Mouse (Mus musculus) c-Kit-negative CD71-positive TER-119-positive erythroid progenitor cells, embryonic 14.5 days (primary cell): ENCODE results near the gene Mfsd4a.

Experiments
- DNase-seq: peaks from one replicate; pipeline ENCODE4 v3.0.0-alpha.2; 2013; ENCODE audit warnings: low read depth, low spot score

The Mfsd4a gene

DNA sequence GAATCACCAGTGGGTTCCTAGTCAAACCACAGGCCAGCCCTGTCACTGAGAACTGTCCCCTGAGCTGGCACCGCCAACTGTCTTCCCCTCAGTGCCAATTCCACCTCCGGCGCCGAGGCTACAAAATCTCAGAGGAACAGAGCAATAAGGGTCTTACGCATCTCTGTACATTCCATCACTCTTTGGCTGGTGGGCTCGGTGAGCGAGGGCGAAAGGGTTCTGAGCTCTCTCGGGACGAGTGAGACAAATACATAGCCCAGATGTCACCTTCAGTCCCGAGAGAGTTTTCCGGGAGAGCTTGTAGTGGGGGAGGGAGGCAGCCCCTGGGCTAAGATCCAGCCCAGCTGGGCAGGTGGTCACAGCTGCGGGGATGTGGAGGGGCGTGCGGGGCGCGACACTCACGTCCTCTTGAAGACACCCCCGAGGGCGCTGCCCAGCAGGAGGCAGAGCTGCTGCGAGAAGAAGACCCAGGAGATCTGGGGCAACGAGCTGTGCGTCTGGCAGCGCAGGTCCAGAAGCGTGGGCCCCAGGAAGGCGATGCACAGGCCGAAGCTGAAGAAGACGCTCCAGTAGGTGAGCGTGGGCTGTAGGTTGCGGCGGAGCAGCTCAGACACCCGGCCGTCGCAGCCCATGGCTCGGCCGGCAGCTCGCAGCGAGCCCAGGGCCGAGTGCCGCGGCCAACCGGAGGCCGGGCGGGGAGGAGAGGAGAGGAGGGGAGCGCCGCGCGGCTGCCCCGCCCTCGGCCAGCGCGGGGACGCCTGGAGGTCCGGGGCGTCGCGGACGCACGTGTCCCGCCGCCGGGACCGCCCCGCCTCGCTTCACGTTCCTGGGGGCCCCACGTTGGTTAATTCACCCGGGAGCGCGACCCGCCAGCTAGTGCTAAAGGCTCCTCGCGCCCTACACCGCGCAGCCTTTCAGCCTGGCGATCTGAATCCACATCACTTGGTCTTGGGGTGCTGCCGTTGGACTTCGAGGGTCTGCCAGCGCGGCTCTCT, at the start of gene Mfsd4a:
TSS of gene Mfsd4a (minus strand) at position 802 of the 995 bp plus-strand sequence.
- DNase-seq: no peak

DNA sequence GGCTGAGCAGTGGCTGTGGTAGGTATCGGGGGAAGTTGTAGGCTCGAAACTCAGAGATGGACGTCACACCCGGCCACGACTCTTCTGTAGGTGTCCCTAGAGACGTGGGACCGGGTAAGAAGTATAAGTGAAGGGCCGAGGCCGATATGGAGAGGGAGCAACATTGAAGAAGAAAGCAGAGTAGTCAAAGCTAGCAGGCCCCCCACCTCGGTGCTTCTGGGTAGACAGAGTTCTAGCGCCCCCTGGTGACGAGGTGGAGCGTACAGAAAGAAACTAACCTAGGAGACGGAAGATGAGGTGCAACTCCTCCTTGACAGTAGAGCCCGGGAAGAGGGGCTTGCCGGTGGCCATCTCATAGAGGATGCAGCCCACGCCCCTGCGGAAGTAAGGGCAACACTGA, 48.7 kb upstream of the Mfsd4a start:
- peak; percentile 42 for DNase-seq

DNA sequence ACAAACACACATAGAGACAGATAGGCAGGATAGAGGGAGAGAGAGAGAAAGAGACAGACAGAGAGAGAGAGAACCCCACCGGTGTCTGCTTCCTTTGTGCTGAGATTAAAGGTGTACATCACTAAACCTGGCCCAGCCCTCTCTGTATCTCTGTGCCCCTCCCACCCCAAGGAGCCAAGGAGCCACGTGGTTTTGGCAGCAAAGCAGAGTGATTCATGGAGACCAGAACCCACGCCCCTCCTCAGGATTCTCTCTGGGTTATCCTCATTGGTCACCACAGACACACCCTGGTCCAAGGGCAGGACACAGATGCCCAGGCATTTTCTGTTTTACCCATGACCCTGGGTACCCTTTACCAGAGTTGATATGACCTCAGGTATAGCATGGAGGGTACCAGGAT, 45.2 kb upstream of the Mfsd4a start:
- no peak for DNase-seq

DNA sequence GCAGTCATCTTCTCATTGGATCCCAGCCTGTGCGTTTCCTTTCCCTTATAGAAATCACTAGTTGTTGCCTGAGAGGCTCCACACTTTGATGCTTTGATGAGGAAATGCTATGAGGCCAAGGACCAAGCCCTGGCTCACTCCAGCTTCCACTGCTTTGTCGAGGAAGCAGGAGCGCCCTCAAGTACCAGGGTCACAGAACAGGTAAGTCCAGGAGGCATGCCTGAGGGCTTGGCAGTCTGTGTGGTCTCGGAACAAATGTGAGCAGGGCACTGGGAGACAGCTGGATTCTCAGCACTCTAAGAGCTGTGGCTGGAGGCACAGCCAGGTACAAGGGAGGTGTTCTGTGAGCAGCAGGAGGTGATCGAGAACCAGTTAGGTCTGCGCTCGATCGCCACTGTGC, 44.6 kb upstream of the Mfsd4a start:
- no peak for DNase-seq

DNA sequence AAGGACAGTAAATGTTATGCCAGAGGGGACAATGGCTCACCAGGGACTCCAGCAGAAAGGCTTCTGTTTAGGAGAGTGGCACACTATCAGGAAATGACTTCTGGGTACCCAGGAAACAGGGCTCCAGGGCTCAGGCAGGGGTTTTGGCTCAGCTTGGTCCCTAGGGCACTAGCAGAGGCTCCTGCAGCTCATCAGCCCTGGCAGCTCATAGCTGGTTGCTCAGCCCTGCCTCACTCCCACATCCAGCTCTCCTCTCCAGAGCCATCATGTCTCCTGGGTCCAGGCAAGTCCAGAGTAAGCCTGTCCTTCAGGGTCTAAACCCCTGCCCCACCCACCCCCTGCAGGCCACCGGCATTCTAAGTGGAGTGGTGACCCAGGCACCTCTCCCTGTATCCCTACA, 43.5 kb upstream of the Mfsd4a start:
- DNase-seq: no peak

DNA sequence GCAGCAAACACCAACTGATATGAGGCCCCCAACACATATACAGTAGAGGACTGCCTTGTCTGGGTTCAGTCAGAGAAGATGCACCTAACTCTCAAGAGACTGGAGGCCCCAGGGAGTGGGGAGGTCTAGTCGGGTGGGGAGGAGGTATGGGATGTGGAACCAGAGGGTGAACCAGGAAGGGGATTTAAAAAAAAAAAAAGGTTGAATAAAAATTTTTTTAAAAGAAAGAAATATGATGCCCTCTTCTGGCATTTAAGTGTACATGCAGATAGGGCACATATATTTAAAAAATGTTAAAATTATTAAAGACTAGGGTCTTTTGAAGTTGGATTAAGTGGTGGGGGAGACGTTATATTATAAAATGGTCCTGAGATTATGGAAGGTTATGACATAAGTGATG, 41.5 kb upstream of the Mfsd4a start:
- no peak for DNase-seq

DNA sequence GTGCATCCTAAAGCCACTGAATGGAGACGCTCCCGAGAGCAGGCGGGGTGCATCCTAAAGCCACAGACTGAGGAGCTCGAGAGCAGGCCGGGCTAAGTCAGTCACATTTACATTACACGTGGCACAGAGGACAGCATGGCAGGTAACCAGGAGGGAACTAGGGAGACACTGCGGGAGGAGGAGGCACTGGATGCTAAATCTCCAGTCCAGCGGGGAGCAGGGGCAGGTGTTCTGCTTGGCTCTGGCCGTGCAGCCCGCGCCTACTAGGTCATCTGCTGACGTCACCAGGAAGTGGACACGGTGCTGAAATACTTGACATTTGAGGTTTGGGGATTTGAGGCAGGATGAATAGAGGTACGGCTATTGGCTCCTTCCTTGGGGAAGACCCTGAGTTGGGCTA, 36.5 kb upstream of the Mfsd4a start:
- DNase-seq: no peak

DNA sequence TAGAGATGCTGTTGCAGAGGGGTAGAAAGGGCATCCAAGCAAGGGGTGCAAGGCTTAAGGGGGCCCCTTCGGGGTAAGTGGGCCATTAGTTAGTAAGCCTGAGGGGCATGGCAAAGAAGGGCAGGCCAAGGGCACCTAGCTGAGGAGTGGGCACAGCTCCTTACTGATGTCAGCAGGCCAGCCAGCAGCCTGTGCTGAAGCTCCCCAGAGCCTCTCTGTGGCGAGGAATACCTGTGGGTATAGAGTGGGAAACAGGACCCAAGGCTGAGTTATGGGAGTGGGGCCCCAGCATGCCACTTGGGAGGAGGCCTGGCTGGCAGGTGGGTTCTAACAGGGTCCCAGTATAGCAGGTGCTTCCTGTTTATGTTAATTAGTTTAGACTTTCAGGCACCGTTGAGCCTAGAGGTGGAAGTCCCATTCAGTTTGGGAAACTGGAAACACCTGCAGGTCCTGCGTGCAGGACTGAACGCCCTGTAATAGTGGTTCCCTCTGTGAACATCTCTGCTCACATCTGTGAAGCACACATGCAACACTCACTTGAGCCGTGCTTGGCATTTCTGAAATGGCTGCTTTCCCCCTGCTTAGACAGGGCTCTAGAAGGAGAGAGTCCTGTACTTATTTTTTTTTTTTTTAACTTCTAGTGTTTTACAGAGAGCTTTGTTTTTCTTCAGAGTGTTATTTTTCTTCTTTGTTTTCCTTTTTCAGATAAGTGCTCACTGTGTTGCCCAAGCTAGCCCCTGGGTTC, 34.3 kb upstream of the Mfsd4a start:
- DNase-seq: no peak

DNA sequence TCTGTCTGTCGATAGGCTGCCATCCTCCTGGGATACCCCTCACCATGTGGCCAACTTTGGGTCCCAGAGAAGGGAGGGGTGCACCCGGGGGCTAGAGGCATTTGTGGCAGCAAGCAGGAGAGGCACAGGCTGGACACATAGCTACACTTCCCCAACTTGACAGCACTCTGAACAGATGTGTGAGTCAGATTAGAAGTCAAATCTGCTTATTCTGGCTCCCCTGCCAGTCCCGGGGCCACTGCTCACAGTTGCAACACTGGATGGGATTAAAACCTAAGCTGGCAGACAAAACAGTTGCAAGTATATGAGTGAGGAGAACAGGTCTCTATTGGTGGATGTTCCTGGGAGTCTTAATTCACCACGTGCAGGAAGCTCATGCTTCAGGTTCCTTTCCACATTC, 31.9 kb upstream of the Mfsd4a start:
- no peak for DNase-seq

DNA sequence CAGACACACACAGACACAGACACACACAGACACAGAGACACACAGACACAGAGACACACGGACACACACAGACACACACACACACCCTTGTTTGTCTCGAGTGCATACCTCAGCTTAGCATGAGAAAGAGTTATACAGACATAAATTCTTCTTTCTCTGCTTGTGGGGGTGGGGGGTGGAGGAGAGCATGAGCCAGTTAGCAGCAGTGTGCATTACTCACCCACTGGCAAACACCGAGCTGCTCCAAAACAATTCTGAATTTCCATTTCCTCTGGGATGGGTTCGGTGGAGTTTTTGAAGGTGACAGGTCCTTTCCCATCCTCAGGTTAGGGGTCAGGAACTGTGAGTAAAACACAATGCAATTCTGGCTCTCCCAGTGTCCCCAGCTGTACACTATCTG, 31.2 kb upstream of the Mfsd4a start:
- DNase-seq: no peak

DNA sequence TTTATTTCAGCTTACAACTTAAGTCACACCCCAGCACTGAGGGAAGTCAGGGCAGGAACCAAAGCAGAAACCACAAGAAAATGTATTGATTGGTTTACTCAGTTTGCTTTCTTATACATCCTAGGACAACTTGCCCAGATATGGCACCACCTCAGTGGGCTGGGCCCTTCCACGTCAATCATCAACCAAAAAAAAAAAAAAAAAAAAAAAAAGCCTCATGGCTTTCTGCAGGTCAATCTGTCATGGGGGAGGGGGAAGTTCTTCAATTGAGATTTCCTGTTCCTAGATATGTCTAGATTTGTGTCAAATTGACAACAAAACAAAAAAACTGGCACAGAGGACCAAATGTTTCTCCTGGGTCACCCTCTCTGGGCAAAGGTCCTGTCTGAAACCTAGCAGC, 30.2 kb upstream of the Mfsd4a start:
- DNase-seq: no peak

DNA sequence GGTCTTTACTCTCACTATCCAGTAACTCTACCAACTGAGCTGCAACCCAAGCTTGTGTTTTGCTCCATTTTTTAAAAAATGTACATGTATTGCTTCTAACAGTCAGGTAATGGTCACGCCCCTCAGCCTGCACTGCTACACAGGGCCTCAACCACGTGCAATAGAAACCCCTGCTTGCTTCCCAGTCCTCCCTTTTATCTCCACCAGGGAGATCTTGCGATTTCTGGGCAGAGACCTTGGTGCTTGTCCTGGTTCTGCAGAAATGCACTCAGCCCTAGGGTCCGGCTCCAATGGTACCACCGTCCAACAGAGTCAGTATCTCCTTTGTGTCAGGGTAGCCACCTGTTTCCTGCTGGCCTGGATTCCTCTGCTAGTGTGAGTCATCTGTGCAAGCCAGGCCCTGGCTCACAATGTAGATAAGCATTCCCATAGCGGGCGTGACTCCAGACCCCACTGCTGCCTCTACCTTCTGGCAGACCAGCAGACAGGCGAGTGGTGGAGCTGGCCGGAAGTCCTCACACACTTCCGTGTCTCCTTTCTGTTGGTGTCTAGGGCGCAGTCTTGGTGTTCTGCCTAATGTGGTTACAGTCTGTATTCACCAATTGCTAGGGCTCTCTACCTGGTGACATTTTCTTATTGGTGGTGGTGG, 27.6 kb upstream of the Mfsd4a start:
- no peak for DNase-seq

DNA sequence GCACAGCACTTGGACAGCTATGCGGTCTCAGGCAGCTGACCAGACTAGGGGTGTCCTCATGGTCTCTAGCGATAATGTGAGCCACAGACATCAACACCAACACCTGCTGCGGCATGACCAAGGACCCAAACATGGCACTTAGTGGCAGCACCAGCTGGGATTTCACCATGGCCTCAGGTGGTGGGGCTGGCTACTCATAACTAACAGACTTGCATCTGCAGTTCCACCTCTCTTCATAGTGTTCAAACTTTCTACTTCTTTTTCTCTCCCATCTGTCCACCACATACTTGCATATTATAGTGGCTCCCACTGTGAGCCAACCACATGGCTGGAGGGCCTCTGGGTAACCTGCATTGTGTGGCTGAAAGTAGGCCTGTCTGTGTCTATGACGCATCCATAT, 25.4 kb upstream of the Mfsd4a start:
- no peak for DNase-seq

DNA sequence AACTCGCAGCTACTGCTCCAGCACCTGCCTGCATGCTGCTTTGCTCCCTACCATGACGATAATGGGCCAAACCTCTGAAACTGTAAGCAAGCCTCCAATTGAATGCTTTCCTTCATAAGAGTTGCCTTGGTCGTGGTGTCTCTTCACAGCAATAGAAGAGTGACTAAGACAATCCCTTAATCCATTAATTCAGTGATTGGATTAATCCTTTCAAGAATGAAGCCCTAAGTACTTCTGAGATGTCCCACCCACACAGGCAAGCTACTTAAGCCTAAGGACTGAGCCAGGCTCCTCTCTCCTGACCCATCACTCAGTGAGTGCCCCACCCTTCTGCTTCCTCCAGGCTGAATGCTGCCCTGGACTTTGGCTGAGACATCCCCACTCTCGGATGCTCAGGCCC, 22.4 kb upstream of the Mfsd4a start:
- no peak for DNase-seq

DNA sequence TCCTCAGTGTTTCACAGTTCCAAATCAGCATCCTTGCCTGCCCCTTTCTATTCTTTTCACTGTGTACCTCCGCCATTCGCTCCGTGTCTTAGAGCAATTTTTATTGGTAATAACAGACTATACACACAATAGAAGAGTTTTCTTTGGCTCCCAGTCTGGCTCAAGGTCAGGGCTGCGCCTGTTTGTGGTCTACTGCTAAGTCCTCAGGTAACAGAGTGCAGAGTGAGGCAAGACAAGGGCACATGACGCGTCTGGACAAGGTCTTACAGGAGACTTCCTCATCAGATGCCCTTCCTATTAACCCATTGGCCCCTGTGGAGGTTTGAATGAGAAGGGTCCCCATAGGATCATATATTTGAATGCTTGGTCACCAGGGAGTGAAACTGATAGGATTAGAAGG, 21.9 kb upstream of the Mfsd4a start:
- DNase-seq: no peak

DNA sequence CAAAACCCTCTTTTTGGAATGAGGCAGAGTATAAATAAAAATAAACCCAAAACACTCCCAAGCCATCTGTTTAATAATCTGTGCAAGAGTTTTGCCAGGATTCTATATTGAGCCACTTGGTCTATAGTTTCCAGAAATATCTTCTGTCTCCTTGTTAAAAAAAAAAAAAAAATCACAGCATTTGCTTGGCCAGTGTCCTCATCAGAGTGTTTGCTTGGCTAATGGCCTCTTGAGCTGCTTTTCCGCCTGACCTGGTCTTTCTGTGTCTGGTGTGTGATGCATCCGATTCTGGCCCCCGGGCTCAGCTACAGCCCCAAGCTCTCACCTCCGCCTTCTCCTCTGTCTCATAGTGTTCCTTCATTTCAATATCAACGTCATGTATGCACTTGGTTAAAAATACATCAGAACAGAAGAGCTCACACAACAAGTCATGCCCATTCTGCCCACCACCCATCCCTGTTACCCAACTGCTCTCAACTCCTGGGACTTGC, 20.4 kb upstream of the Mfsd4a start:
- no peak for DNase-seq

DNA sequence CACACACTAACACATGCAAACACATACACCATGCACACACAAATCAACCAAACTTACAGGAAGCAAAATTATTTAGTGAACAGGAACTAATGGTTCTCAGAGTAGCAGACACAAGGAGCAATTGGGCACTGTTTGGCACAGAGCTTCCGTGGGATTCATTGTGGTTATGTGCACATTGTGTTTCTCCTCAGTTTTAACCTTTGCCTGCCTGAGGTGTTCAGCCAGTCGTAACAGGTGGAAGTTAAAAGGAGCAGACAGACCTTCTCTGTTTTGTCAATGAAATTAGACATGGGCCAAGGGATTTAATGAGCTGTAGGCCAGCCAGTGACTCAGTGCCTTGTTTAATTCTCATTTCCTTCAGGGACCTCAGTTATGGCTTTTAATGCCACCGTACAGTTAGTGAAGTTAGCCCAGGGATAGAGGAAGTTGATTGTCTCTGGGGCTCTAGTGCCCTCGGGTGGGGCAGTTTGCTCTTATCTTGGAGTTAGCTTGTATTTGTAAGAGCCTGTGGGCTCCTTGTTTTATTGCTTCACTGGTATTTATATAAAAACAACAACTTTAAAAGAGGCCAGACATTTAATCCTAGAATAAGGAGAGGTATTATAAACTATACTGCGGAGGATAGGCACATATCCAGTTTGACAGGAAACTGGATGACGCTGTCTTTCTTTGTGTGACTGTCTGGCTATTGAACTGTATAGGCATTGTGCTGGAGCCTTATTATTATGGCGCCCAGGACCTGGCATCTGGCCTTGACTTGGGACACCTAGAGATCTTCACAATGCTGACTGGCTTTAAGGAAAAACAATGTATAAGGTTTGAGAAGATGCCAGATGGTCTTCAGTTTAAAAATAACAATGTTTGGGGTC, 17.6 kb upstream of the Mfsd4a start:
- DNase-seq: no peak

DNA sequence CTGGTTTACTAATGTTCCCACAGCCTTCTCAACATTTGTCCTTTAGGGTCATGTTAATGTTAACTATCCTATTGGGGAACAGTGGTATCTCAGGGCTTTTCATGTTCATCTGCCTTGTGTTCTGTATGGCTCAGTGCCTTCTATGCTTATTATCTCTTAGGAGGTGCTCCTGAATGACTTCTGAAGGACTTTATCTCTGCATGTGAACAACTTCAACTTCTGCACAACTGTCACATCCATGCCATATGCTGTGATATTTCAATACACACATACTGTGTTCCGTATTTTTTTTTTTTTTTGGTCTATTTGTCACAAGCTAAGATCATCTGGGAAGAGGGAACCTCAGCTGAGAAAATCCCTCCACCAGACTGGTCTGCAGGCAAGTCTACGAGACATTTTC, 10.6 kb upstream of the Mfsd4a start:
- DNase-seq: no peak

DNA sequence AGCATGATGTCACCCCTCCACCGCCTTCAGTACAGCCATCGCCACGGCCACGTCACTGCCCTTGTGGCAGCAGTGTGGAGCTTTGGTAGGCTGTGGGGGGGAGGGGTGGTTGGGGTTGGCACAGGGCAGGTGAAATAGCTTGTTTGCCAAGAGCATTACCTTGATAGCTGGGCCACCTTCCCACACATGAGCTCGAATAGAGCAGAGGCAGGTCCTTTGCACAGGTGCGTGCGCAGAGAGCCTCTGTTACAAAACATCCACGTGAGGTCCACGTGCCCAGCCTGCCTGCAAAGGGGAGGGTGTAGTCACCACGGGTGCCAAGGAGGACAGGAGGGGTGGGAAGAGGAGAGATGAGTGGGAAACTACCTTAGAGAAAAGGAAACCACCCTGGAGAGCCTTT, 7.7 kb upstream of the Mfsd4a start:
- no peak for DNase-seq

DNA sequence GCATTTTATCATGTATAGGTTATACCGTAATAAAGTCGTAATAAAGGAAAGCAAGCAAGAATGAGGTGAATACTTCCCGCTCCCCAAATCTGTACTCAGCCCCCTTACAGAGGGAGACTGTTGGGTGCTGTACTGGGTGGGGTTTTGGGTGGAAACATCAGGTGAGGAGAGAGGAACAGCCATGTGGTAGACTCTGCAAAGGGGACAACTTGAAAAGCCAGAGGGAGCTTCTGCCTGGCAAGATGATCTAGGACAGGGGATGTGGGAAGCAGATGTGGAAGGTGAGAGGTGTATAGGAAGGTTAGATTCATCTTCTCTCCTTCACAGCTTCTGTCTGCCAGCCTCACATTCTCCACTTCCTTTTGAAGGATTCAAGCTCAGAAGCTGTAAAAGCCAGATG, 2.8 kb upstream of the Mfsd4a start:
- DNase-seq: no peak

DNA sequence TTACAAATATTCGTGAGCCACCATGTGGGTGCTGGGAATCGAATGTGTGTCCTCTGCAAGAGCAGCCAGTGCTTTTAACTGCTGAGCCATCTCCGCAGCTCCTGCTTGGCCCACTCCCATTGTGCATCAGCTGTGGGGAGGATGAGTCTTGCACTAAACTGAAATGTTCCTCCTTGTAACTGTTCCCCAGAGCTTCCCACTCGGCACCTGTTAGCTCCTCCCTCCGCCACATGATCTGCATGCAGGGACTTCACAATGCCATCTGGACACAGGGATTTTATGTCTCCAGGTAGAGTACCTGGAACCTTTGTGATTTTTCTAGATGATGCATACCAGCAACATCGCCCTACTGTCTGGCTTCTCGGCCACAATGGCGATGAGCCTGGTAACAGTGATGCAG, 1.6 kb upstream of the Mfsd4a start:
- no peak for DNase-seq
